24 mouse cellular contexts compared by ENCODE assay signal in genomic region chr5:90988149-90988548, GRCm38 (mm10). TPM values are rescaled to one million over a fixed set of nuclear protein-coding genes. Genes with fewer than 3 reads are reported as not detected.
DNase-seq lines count a peak whose midpoint lies in the region; ATAC-seq and TF ChIP-seq lines count a peak whose summit lies in the region.
"Had no signal": no experiment of that assay in that cellular context is flagged by ENCODE, and none has a peak within 500 bp of the region (broad histone marks: within the 10 kb centered on the region; RNA-seq: fewer than 3 reads in every experiment).

No protein-coding gene starts in this region.

- H3K9ac ChIP-seq in forebrain, embryonic 12.5 days, result no peak overlapping the region
- H3K9ac ChIP-seq in forebrain, embryonic 15.5 days (replicated peaks), result no peak overlapping the region
- no peak overlapping the region for H3K9ac ChIP-seq in forebrain, embryonic 14.5 days (ENCODE audit: low read length)
- H3K9ac ChIP-seq in forebrain, postnatal 0 days, result no peak overlapping the region
- H3K9ac ChIP-seq: embryonic facial prominence, embryonic 13.5 days; embryonic facial prominence, embryonic 15.5 days had no signal

- no peak overlapping the region for H3K4me2 ChIP-seq in forebrain, embryonic 12.5 days
- H3K4me2 ChIP-seq in forebrain, embryonic 15.5 days (replicated peaks), result no peak overlapping the region
- H3K4me2 ChIP-seq in forebrain, embryonic 14.5 days (ENCODE audit: low read length), result no peak overlapping the region
- H3K4me2 ChIP-seq in forebrain, postnatal 0 days (ENCODE audit: low read depth), result no peak overlapping the region
- H3K4me2 ChIP-seq: embryonic facial prominence, embryonic 13.5 days; embryonic facial prominence, embryonic 15.5 days had no signal

- H3K4me1 ChIP-seq in forebrain, embryonic 12.5 days, result 0 out of 2 replicates have a peak, but pooled peaks cover 4% of the 10 kb centered on the region
- peaks cover 10% of the 10 kb centered on the region for H3K4me1 ChIP-seq in forebrain, embryonic 15.5 days
- H3K4me1 ChIP-seq in forebrain, embryonic 14.5 days (ENCODE audit: control insufficient read depth, insufficient read depth, low read length), result peaks cover 3% of the 10 kb centered on the region
- H3K4me1 ChIP-seq in forebrain, postnatal 0 days (ENCODE audit: insufficient read depth), result no peaks in the 10 kb centered on the region
- H3K4me1 ChIP-seq: embryonic facial prominence, embryonic 13.5 days; embryonic facial prominence, embryonic 15.5 days had no signal

- H3K27me3 ChIP-seq in forebrain, embryonic 12.5 days, result 0 out of 2 replicates have a peak, but pooled peaks cover 2% of the 10 kb centered on the region
- no peaks in the 10 kb centered on the region for H3K27me3 ChIP-seq in forebrain, embryonic 15.5 days
- no peaks in the 10 kb centered on the region for H3K27me3 ChIP-seq in forebrain, embryonic 14.5 days (replicated peaks; ENCODE audit: control insufficient read depth, insufficient read depth, low read length)
- H3K27me3 ChIP-seq in forebrain, postnatal 0 days (ENCODE audit: insufficient read depth, low read length), result no peaks in the 10 kb centered on the region
- H3K27me3 ChIP-seq: embryonic facial prominence, embryonic 13.5 days; embryonic facial prominence, embryonic 15.5 days; Patski had no signal

- no peak overlapping the region for H3K27ac ChIP-seq in forebrain, embryonic 12.5 days
- no peak overlapping the region for H3K27ac ChIP-seq in forebrain, embryonic 15.5 days (replicated peaks)
- H3K27ac ChIP-seq in forebrain, embryonic 14.5 days (ENCODE audit: low read depth, low read length), result no peak overlapping the region
- H3K27ac ChIP-seq in forebrain, postnatal 0 days (ENCODE audit: low read depth, low read length), result no peak overlapping the region
- H3K27ac ChIP-seq: embryonic facial prominence, embryonic 13.5 days; embryonic facial prominence, embryonic 15.5 days; gastrocnemius, adult 2 months had no signal

- no peak overlapping the region for H3K4me3 ChIP-seq in forebrain, embryonic 12.5 days (replicated peaks)
- no peak overlapping the region for H3K4me3 ChIP-seq in forebrain, embryonic 15.5 days
- H3K4me3 ChIP-seq in forebrain, embryonic 14.5 days (ENCODE audit: low read depth, low read length), result no peak overlapping the region
- H3K4me3 ChIP-seq in forebrain, postnatal 0 days (ENCODE audit: low read depth, low read length), result no peak overlapping the region
- H3K4me3 ChIP-seq: embryonic facial prominence, embryonic 13.5 days; embryonic facial prominence, embryonic 15.5 days; erythroblast, embryonic 14.5 days; gastrocnemius, adult 2 months had no signal

- 35% methylated on average over 3 of the region's 3 CpGs for WGBS in forebrain, embryonic 12.5 days
- 16% methylated on average over 3 of the region's 3 CpGs for WGBS in forebrain, embryonic 15.5 days
- 13% methylated on average over 3 of the region's 3 CpGs for WGBS in forebrain, embryonic 14.5 days
- 23% methylated on average over 3 of the region's 3 CpGs for WGBS in forebrain, postnatal 0 days

- ATAC-seq in forebrain, embryonic 12.5 days (ENCODE audit: low FRiP score), result 0 out of 2 replicates have a peak, but pooled peaks have one; percentile 52
- no peak for ATAC-seq in forebrain, embryonic 15.5 days (replicated peaks)
- no peak for ATAC-seq in forebrain, embryonic 14.5 days
- ATAC-seq in forebrain, postnatal 0 days, result no peak
- ATAC-seq: activated CD4-positive, CD25-positive, alpha-beta regulatory T cell, adult 4 months; Patski had no signal

- H3K9me3 ChIP-seq in forebrain, embryonic 12.5 days, result no peaks in the 10 kb centered on the region
- no peaks in the 10 kb centered on the region for H3K9me3 ChIP-seq in forebrain, embryonic 15.5 days
- no peaks in the 10 kb centered on the region for H3K9me3 ChIP-seq in forebrain, embryonic 14.5 days (replicated peaks; ENCODE audit: control insufficient read depth, low read length)
- no peaks in the 10 kb centered on the region for H3K9me3 ChIP-seq in forebrain, postnatal 0 days (ENCODE audit: low read length)
- H3K9me3 ChIP-seq: embryonic facial prominence, embryonic 13.5 days; embryonic facial prominence, embryonic 15.5 days had no signal

- DNase-seq in forebrain, embryonic 14.5 days (ENCODE audit: low spot score), result peak; percentile 35
- no peak for DNase-seq in forebrain, postnatal 0 days
- no peak for DNase-seq in MN1 (ENCODE audit: low spot score)
- DNase-seq: adrenal gland, adult 8-10 months; adrenal gland, postnatal 14 days; adrenal gland, postnatal 36 days; cerebellum, adult 11 months; cerebellum, adult 18-20 months; cerebellum, adult 8-10 months; cerebellum, adult 9-11 months; cerebellum, postnatal 14 days; cerebellum, postnatal 36 days; embryo, embryonic 11 days; gastrocnemius, adult 2 months had no signal

- H3K36me3 ChIP-seq in forebrain, embryonic 12.5 days (replicated peaks), result no peaks in the 10 kb centered on the region
- H3K36me3 ChIP-seq in forebrain, embryonic 15.5 days, result no peaks in the 10 kb centered on the region
- H3K36me3 ChIP-seq in forebrain, embryonic 14.5 days (ENCODE audit: control insufficient read depth, insufficient read depth, low read length), result no peaks in the 10 kb centered on the region
- H3K36me3 ChIP-seq in forebrain, postnatal 0 days (ENCODE audit: insufficient read depth), result no peaks in the 10 kb centered on the region
- H3K36me3 ChIP-seq: embryonic facial prominence, embryonic 15.5 days had no signal

- TF ChIP-seq CTCF in forebrain, postnatal 0 days (IDR thresholded peaks at IDR 0.05; ENCODE audit: low read depth), result no peak

RNA-seq across cellular contexts. Expression of gene Epgn, which starts 39.1 kb away (rescaled TPM):
- 0.15 TPM in 1 of 2 replicates, not detected in the other for polyA plus RNA-seq in forebrain, embryonic 12.5 days (2016; fragmentation: Nextera tagmentation; extraction: Ambion mirVana)
- 0.19 and 0.31 TPM in 2 replicates for polyA plus RNA-seq in forebrain, embryonic 15.5 days (2015; fragmentation: Nextera tagmentation; extraction: Ambion mirVana)
- polyA plus RNA-seq in forebrain, embryonic 14.5 days (2014; fragmentation: Nextera tagmentation; extraction: Ambion mirVana), result 0.16 and 0.25 TPM in 2 replicates
- total RNA-seq in forebrain, postnatal 0 days (2014; rRNA removed), result 0.46 and 0.52 TPM in 2 replicates
- polyA plus RNA-seq in forebrain, postnatal 0 days (2015; fragmentation: Nextera tagmentation; extraction: Ambion mirVana), result 0.08 TPM in 2 replicates
- total RNA-seq: adrenal gland, postnatal 14 days; adrenal gland, postnatal 36 days; common myeloid progenitor, adult 5-6 weeks; ES-E14; MEL had no signal
- polyA plus RNA-seq: activated CD4-positive, CD25-positive, alpha-beta regulatory T cell, adult 4 months; erythroblast, embryonic 14.5 days had no signal

RNA-seq across cellular contexts. Expression of gene Mthfd2l, which starts 57.2 kb away (rescaled TPM):
- 96.0 and 100 TPM in 2 replicates for polyA plus RNA-seq in forebrain, embryonic 12.5 days (2016; fragmentation: Nextera tagmentation; extraction: Ambion mirVana)
- 69.0 and 70.5 TPM in 2 replicates for polyA plus RNA-seq in forebrain, embryonic 15.5 days (2015; fragmentation: Nextera tagmentation; extraction: Ambion mirVana)
- polyA plus RNA-seq in forebrain, embryonic 14.5 days (2014; fragmentation: Nextera tagmentation; extraction: Ambion mirVana), result 71.9 and 86.0 TPM in 2 replicates
- total RNA-seq in forebrain, postnatal 0 days (2014; rRNA removed), result 74.5 and 76.1 TPM in 2 replicates
- 43.3 and 46.6 TPM in 2 replicates for polyA plus RNA-seq in forebrain, postnatal 0 days (2015; fragmentation: Nextera tagmentation; extraction: Ambion mirVana)
- total RNA-seq: MEL had no signal
